Mouse (Mus musculus): ENCODE measurements around the gene Immt. TPM values are rescaled to one million over a fixed set of nuclear protein-coding genes. Genes with fewer than 3 reads are reported as not detected.
"Not testable (repeated sequence)": the region's sequence is repeated elsewhere in the genome, so short reads cannot be mapped to it uniquely, and the experiment has no call there.

Gene Immt
- polyA plus RNA-seq, 1 experiment = 111 TPM

- H3K36me3 ChIP-seq (ENCODE audit: control insufficient read depth, insufficient read depth) = peaks cover 41% of the 10 kb centered on the region
- peaks cover 86% of the 10 kb centered on the region for H3K79me2 ChIP-seq (ENCODE audit: control insufficient read depth, insufficient read depth)
- no peak overlapping the region for H3K4me3 ChIP-seq (ENCODE audit: insufficient read depth, poor library complexity, severe bottlenecking)
- H3K27me3 ChIP-seq (ENCODE audit: control insufficient read depth, insufficient read depth, insufficient read length) = no peaks in the 10 kb centered on the region
- H3K79me3 ChIP-seq (ENCODE audit: low read depth) = peaks cover 65% of the 10 kb centered on the region
- TF ChIP-seq MAX (IDR thresholded peaks at IDR 0.05) (no peak), CTCF (IDR thresholded peaks at IDR 0.05; ENCODE audit: control insufficient read depth, insufficient read depth, insufficient read length) (no peak), MYOG (IDR thresholded peaks at IDR 0.05; ENCODE audit: control insufficient read depth, extremely low read depth, insufficient read length) (no peak), FOSL1 (IDR thresholded peaks at IDR 0.05; ENCODE audit: insufficient read depth, low read length, poor library complexity, severe bottlenecking) (no peak), MYOD1 (IDR thresholded peaks at IDR 0.05; ENCODE audit: control insufficient read depth, insufficient read length, low read depth) (no peak), USF1 (IDR thresholded peaks at IDR 0.05; ENCODE audit: low read depth) (no peak), CEBPB (IDR thresholded peaks at IDR 0.05; ENCODE audit: low read depth) (no peak)
- no peak overlapping the region for H3ac ChIP-seq (ENCODE audit: control insufficient read depth, insufficient read length, low read depth)
These were observed 9.6 kb downstream of the Immt start for GRCm38 (mm10) chr6:71840597-71841290.

- not testable (repeated sequence) for H3K27me3 ChIP-seq (ENCODE audit: control insufficient read depth, insufficient read depth, insufficient read length); H3ac ChIP-seq (ENCODE audit: control insufficient read depth, insufficient read length, low read depth); H3K4me3 ChIP-seq (ENCODE audit: insufficient read depth, poor library complexity, severe bottlenecking)
- H3K36me3 ChIP-seq (ENCODE audit: control insufficient read depth, insufficient read depth) = peaks cover 59% of the 10 kb centered on the region
- H3K79me2 ChIP-seq (ENCODE audit: control insufficient read depth, insufficient read depth) = peaks cover 39% of the 10 kb centered on the region
- peaks cover 10% of the 10 kb centered on the region for H3K79me3 ChIP-seq (ENCODE audit: low read depth)
These were observed 15.8 kb downstream of the Immt start for GRCm38 (mm10) chr6:71846906-71847305.

- Histone ChIP-seq H3ac (ENCODE audit: control insufficient read depth, insufficient read length, low read depth) (no peak overlapping the region), H3K4me3 (ENCODE audit: insufficient read depth, poor library complexity, severe bottlenecking) (no peak overlapping the region), H3K79me2 (ENCODE audit: control insufficient read depth, insufficient read depth) (no peaks in the 10 kb centered on the region), H3K79me3 (ENCODE audit: low read depth) (no peaks in the 10 kb centered on the region), H3K27me3 (ENCODE audit: control insufficient read depth, insufficient read depth, insufficient read length) (no peaks in the 10 kb centered on the region), H3K36me3 (ENCODE audit: control insufficient read depth, insufficient read depth) (peaks cover 69% of the 10 kb centered on the region)
- no peak for TF ChIP-seq FOSL1 (IDR thresholded peaks at IDR 0.05; ENCODE audit: insufficient read depth, low read length, poor library complexity, severe bottlenecking)
- no peak for TF ChIP-seq MYOG (IDR thresholded peaks at IDR 0.05; ENCODE audit: control insufficient read depth, extremely low read depth, insufficient read length)
- TF ChIP-seq USF1 (IDR thresholded peaks at IDR 0.05; ENCODE audit: low read depth) = no peak
- no peak for TF ChIP-seq CEBPB (IDR thresholded peaks at IDR 0.05; ENCODE audit: low read depth)
- no peak for TF ChIP-seq CTCF (IDR thresholded peaks at IDR 0.05; ENCODE audit: control insufficient read depth, insufficient read depth, insufficient read length)
- no peak for TF ChIP-seq MAX (IDR thresholded peaks at IDR 0.05)
These were observed 36.6 kb downstream of the Immt start for GRCm38 (mm10) chr6:71867751-71868150.

- Histone ChIP-seq H3K27me3 (ENCODE audit: control insufficient read depth, insufficient read depth, insufficient read length) (no peaks in the 10 kb centered on the region), H3K79me3 (ENCODE audit: low read depth) (no peaks in the 10 kb centered on the region), H3K36me3 (ENCODE audit: control insufficient read depth, insufficient read depth) (peaks cover 68% of the 10 kb centered on the region), H3ac (ENCODE audit: control insufficient read depth, insufficient read length, low read depth) (no peak overlapping the region), H3K79me2 (ENCODE audit: control insufficient read depth, insufficient read depth) (no peaks in the 10 kb centered on the region), H3K4me3 (ENCODE audit: insufficient read depth, poor library complexity, severe bottlenecking) (no peak overlapping the region)
- TF ChIP-seq FOSL1 (IDR thresholded peaks at IDR 0.05; ENCODE audit: insufficient read depth, low read length, poor library complexity, severe bottlenecking) (no peak), CEBPB (IDR thresholded peaks at IDR 0.05; ENCODE audit: low read depth) (no peak), USF1 (IDR thresholded peaks at IDR 0.05; ENCODE audit: low read depth) (no peak), MAX (IDR thresholded peaks at IDR 0.05) (no peak), MYOD1 (IDR thresholded peaks at IDR 0.05; ENCODE audit: control insufficient read depth, insufficient read length, low read depth) (no peak), MYOG (IDR thresholded peaks at IDR 0.05; ENCODE audit: control insufficient read depth, extremely low read depth, insufficient read length) (no peak), CTCF (IDR thresholded peaks at IDR 0.05; ENCODE audit: control insufficient read depth, insufficient read depth, insufficient read length) (no peak)
These were observed 37.7 kb downstream of the Immt start for GRCm38 (mm10) chr6:71868809-71869208.

- Histone ChIP-seq H3K36me3 (ENCODE audit: control insufficient read depth, insufficient read depth) (peaks cover 75% of the 10 kb centered on the region), H3K27me3 (ENCODE audit: control insufficient read depth, insufficient read depth, insufficient read length) (no peaks in the 10 kb centered on the region), H3K79me3 (ENCODE audit: low read depth) (no peaks in the 10 kb centered on the region), H3K79me2 (ENCODE audit: control insufficient read depth, insufficient read depth) (no peaks in the 10 kb centered on the region), H3ac (ENCODE audit: control insufficient read depth, insufficient read length, low read depth) (no peak overlapping the region), H3K4me3 (ENCODE audit: insufficient read depth, poor library complexity, severe bottlenecking) (no peak overlapping the region)
- TF ChIP-seq MYOG (IDR thresholded peaks at IDR 0.05; ENCODE audit: control insufficient read depth, extremely low read depth, insufficient read length) (no peak), FOSL1 (IDR thresholded peaks at IDR 0.05; ENCODE audit: insufficient read depth, low read length, poor library complexity, severe bottlenecking) (no peak), USF1 (IDR thresholded peaks at IDR 0.05; ENCODE audit: low read depth) (no peak)
These were observed 40.3 kb downstream of the Immt start for GRCm38 (mm10) chr6:71871396-71871795.

GRCm38 (mm10) chr6:71877965-71878760 lies 47.0 kb downstream of the Immt start:
- no peaks in the 10 kb centered on the region for H3K27me3 ChIP-seq (ENCODE audit: control insufficient read depth, insufficient read depth, insufficient read length)
- H3K79me2 ChIP-seq (ENCODE audit: control insufficient read depth, insufficient read depth) = no peaks in the 10 kb centered on the region
- H3ac ChIP-seq (ENCODE audit: control insufficient read depth, insufficient read length, low read depth) = no peak overlapping the region
- TF ChIP-seq CEBPB (IDR thresholded peaks at IDR 0.05; ENCODE audit: low read depth) (no peak), MAX (IDR thresholded peaks at IDR 0.05) (no peak), MYOD1 (IDR thresholded peaks at IDR 0.05; ENCODE audit: control insufficient read depth, insufficient read length, low read depth) (no peak), CTCF (IDR thresholded peaks at IDR 0.05; ENCODE audit: control insufficient read depth, insufficient read depth, insufficient read length) (no peak)
- peaks cover 74% of the 10 kb centered on the region for H3K36me3 ChIP-seq (ENCODE audit: control insufficient read depth, insufficient read depth)
- no peaks in the 10 kb centered on the region for H3K79me3 ChIP-seq (ENCODE audit: low read depth)
- H3K4me3 ChIP-seq (ENCODE audit: insufficient read depth, poor library complexity, severe bottlenecking) = no peak overlapping the region
